Mouse (Mus musculus) CH12.LX (cell line): ENCODE results near the gene Olfr1393. TPM values are rescaled to one million over a fixed set of nuclear protein-coding genes. Genes with fewer than 3 reads are reported as not detected.

ENCODE experiments used
- DNase-seq: peaks from one replicate; pipeline ENCODE4 v3.0.0-alpha.2; 2013; ENCODE audit errors: extremely low read depth
- H3K27ac ChIP-seq: 2 replicates; pipeline ENCODE4 v1.5.1; 2012; ENCODE audit warnings: low read depth, mild to moderate bottlenecking, control low read depth, moderate library complexity; ENCODE audit not compliant: insufficient read depth
- H3K27me3 ChIP-seq: replicated peaks from 2 replicates; pipeline ENCODE3; 2012; ENCODE audit warnings: inconsistent platforms
- H3K36me3 ChIP-seq, 2 experiments: replicated peaks in 1 of 2; 2 replicates each; pipeline versions ENCODE3 to v1.6.1; 2012; ENCODE audit warnings: inconsistent platforms in 1 of 2, low read length in 1 of 2, mild to moderate bottlenecking in 1 of 2, mixed read lengths in 1 of 2, moderate library complexity in 1 of 2; ENCODE audit not compliant: control insufficient read depth in 1 of 2, insufficient read depth in 1 of 2
- H3K4me1 ChIP-seq, 2 experiments: 2 replicates each; pipeline ENCODE4 v1.6.1; 2012; ENCODE audit warnings: inconsistent platforms in 1 of 2, moderate library complexity in 1 of 2; ENCODE audit not compliant: insufficient read depth in 2 of 2, control insufficient read depth in 1 of 2
- H3K4me2 ChIP-seq: 2 replicates; pipeline ENCODE4 v1.6.1; 2012; ENCODE audit warnings: low read depth, mild to moderate bottlenecking, control low read depth; ENCODE audit not compliant: poor library complexity, insufficient read depth, severe bottlenecking
- H3K4me3 ChIP-seq, 3 experiments: fragments of 150-350 bp in 1 of 3; sonication (generic) in 1 of 3; replicated peaks in 1 of 3; 2 replicates each; pipeline versions ENCODE3 to v1.5.1; 2011 to 2012; ENCODE audit warnings: low read depth in 2 of 3, low read length in 2 of 3, mild to moderate bottlenecking in 2 of 3, moderate library complexity in 2 of 3, control low read depth in 1 of 3, improper control_type of control experiment in 1 of 3, inconsistent platforms in 1 of 3, mixed read lengths in 1 of 3; ENCODE audit not compliant: poor library complexity in 1 of 3
- H3K79me2 ChIP-seq: replicated peaks from 2 replicates; pipeline ENCODE4 v1.6.1; 2012; ENCODE audit warnings: mild to moderate bottlenecking, moderate library complexity; ENCODE audit not compliant: control insufficient read depth, poor library complexity, insufficient read depth, severe bottlenecking; ENCODE audit errors: extremely low read depth
- H3K9ac ChIP-seq: 2 replicates; pipeline ENCODE4 v1.6.1; 2012; ENCODE audit warnings: low read depth, mild to moderate bottlenecking, control low read depth, moderate library complexity; ENCODE audit not compliant: insufficient read depth
- H3K9me3 ChIP-seq: replicated peaks from 2 replicates; pipeline ENCODE3; 2012; ENCODE audit warnings: low read length, inconsistent platforms, mixed read lengths
- CHD1 ChIP-seq: IDR thresholded peaks from 2 replicates; pipeline ENCODE4 v1.6.1; 2012; ENCODE audit warnings: low read depth, low read length, improper control_type of control experiment, inconsistent platforms
- ELF1 ChIP-seq: IDR thresholded peaks from 2 replicates; pipeline ENCODE4 v1.6.1; 2014; ENCODE audit warnings: low read depth, mild to moderate bottlenecking, inconsistent platforms, low read length, improper control_type of control experiment
- GABPA ChIP-seq: IDR thresholded peaks from 2 replicates; pipeline ENCODE4 v1.6.1; 2012; ENCODE audit warnings: low read depth, low read length, improper control_type of control experiment, inconsistent platforms; ENCODE audit not compliant: insufficient replicate concordance
- HCFC1 ChIP-seq: IDR thresholded peaks from 2 replicates; pipeline ENCODE4 v1.6.1; 2012; ENCODE audit warnings: low read depth, mild to moderate bottlenecking, inconsistent platforms, low read length, improper control_type of control experiment
- KAT2A ChIP-seq: IDR thresholded peaks from 2 replicates; pipeline ENCODE4 v1.6.1; 2012; ENCODE audit warnings: low read length, improper control_type of control experiment, inconsistent platforms; ENCODE audit not compliant: insufficient replicate concordance
- POLR2AphosphoS2 ChIP-seq: IDR thresholded peaks from 2 replicates; pipeline ENCODE4 v1.6.1; 2011; ENCODE audit warnings: low read depth, low read length, improper control_type of control experiment
- RAD21 ChIP-seq: IDR thresholded peaks from 2 replicates; pipeline ENCODE4 v1.6.1; 2011; ENCODE audit warnings: low read depth, mild to moderate bottlenecking, low read length, improper control_type of control experiment, moderate library complexity
- SIN3A ChIP-seq: IDR thresholded peaks from 2 replicates; pipeline ENCODE4 v1.6.1; 2012; ENCODE audit warnings: low read length, improper control_type of control experiment, inconsistent platforms
- SMC3 ChIP-seq: IDR thresholded peaks from 2 replicates; pipeline ENCODE4 v1.6.1; 2011; ENCODE audit warnings: low read depth, low read length, improper control_type of control experiment
- TBP ChIP-seq: conservative IDR thresholded peaks from 2 replicates; pipeline ENCODE4 v1.6.1; 2011; ENCODE audit warnings: low read depth, low read length, improper control_type of control experiment
- USF2 ChIP-seq: conservative IDR thresholded peaks from 2 replicates; pipeline ENCODE4 v1.6.1; 2011; ENCODE audit warnings: low read depth, low read length, improper control_type of control experiment
- ZMIZ1 ChIP-seq: IDR thresholded peaks from 2 replicates; pipeline ENCODE4 v1.6.1; 2012; ENCODE audit warnings: low read depth, mild to moderate bottlenecking, inconsistent platforms, low read length, improper control_type of control experiment
- dilution Hi-C: fragments of 300-500 bp; cut with MboI; formaldehyde crosslinking; loops from 2 replicates; pipeline ENCODE4 v1.14.3; 2020; ENCODE audit warnings: low sequenced_read_pairs; ENCODE audit not compliant: extremely low pct_unique_long_range_greater_than_20kb, extremely low pct_ligation_motif_present
- in situ Hi-C: fragments of 300-500 bp; cut with MboI; formaldehyde crosslinking; loops from 3 replicates; pipeline ENCODE4 v1.14.3; 2019; ENCODE audit warnings: low sequenced_read_pairs, low pct_ligation_motif_present, low pct_unique_long_range_greater_than_20kb, mixed read lengths
- polyA plus RNA-seq: library from polyadenylated mRNA; unstranded; fragments of >175 nt; gene quantifications from 2 replicates; pipeline ENCODE4 v1.2.1, GENCODE M21; 2012; ENCODE audit warnings: low read depth; ENCODE audit not compliant: insufficient read length
- total RNA-seq, 2 experiments: library from RNA; depleted of rRNA; stranded (reverse); fragments of 300-350 nt in 1 of 2; fragments of >200 nt in 1 of 2; gene quantifications; 2 replicates each; pipeline ENCODE4 v1.2.3; 2012 to 2014

The Olfr1393 gene
- total RNA-seq (2012; rRNA removed) (0.04 TPM in 1 of 2 replicates, not detected in the other), total RNA-seq (2014; rRNA removed) (0.18 TPM in 1 of 2 replicates, not detected in the other), polyA plus RNA-seq (0.08 and 0.10 TPM in 2 replicates)

DNA sequence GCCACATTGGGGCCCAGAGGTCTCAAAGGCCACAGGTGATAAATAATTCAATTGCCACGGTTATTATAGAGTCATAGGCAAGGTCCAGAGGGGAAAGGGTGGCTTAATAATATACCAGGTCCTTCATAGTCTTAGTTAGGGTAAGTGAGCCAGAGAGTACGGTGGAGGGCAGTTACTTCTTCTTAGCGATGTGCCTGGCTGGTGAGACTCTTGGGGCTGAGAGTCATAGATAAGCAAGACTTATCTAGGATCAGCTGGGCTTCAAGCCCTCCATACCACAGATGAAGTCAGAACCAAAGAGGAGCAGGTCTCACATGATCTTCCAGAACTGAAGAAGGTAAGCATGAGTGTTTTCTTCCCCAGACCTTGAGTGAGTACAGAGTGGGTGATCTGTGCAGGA, at the start of gene Olfr1393:
TSS of gene Olfr1393 (plus strand) at position 83 of the 400 bp plus-strand sequence.
- dilution Hi-C loops (no loop called here), in situ Hi-C loops (no loop called here)
- TF ChIP-seq KAT2A (no peak), POLR2AphosphoS2 (no peak), SIN3A (no peak)

GRCm38 (mm10) chr11:49232781-49233180, 45.3 kb upstream of the Olfr1393 start:
- dilution Hi-C loops (no loop called here), in situ Hi-C loops (no loop called here)
- no peak overlapping the region for H3K4me3 ChIP-seq
- TF ChIP-seq ELF1 (no peak), TBP (no peak), RAD21 (no peak), SMC3 (no peak), HCFC1 (no peak), GABPA (no peak), POLR2AphosphoS2 (no peak), ZMIZ1 (no peak), USF2 (no peak), CHD1 (no peak)
- no peak overlapping the region for H3K27ac ChIP-seq
- H3K27me3 ChIP-seq: no peaks in the 10 kb centered on the region
- H3K9me3 ChIP-seq: no peaks in the 10 kb centered on the region
- no peak for DNase-seq
- H3K36me3 ChIP-seq: no peaks in the 10 kb centered on the region
- H3K4me2 ChIP-seq: no peak overlapping the region
- no peak overlapping the region for H3K9ac ChIP-seq
- no peaks in the 10 kb centered on the region for H3K79me2 ChIP-seq
- peaks cover 3 to 20% of the 10 kb centered on the region in 2 experiments; a peak in 2 of 4 replicates for H3K4me1 ChIP-seq

More for the DNA sequence above, at the start of gene Olfr1393:
- Histone ChIP-seq H3K9ac (no peak within 1 kb of the TSS), H3K4me3 (no peak within 1 kb of the TSS), H3K27ac (no peak within 1 kb of the TSS), H3K79me2 (no peaks in the 10 kb centered on the region), H3K36me3 (no peaks in the 10 kb centered on the region), H3K27me3 (no peaks in the 10 kb centered on the region), H3K4me2 (no peak within 1 kb of the TSS), H3K9me3 (no peaks in the 10 kb centered on the region), H3K4me1 (no peaks in the 10 kb centered on the region)
- no peak for DNase-seq
